Mouse (Mus musculus): ENCODE results near the gene Ooep. TPM values are rescaled to one million over a fixed set of nuclear protein-coding genes. Genes with fewer than 3 reads are reported as not detected.
"Not testable (repeated sequence)": the region's sequence is repeated elsewhere in the genome, so short reads cannot be mapped to it uniquely, and the experiment has no call there.

Ooep gene
- total RNA-seq, 2 experiments from 2014 or later: 0.20 TPM; not detected in 1

DNA sequence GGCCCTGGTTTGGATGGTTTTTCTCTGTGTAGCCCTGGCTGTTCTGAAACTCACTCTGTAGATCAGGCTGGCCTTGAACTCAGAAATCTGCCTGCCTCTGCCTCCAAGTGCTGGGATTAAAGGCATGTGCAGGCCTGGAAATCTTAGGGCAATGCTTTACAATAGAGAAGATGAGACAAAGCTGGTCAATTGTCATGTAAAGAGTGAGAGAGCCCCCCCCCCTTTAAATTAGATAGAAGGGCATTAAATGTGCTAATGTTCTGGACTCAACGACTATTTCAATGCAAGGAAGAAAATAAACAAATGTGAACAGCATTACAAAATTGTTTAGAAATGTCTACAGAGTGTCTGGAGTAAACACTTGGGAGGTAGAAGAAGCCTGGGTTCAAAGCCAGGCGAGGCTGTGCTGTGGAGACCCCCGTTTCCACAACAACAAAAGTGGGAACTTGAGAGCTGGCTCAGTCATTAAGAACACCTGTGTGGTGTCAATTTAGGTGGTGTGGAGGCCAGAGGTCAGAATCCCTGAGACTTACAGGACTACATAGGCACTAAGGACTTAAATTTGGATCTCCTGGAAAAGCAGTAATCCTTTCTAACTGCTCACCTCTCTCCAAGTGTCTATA is 9.7 kb downstream of the Ooep start:
- DNase-seq (ENCODE audit: low spot score in 2 of 2): no peak

DNA sequence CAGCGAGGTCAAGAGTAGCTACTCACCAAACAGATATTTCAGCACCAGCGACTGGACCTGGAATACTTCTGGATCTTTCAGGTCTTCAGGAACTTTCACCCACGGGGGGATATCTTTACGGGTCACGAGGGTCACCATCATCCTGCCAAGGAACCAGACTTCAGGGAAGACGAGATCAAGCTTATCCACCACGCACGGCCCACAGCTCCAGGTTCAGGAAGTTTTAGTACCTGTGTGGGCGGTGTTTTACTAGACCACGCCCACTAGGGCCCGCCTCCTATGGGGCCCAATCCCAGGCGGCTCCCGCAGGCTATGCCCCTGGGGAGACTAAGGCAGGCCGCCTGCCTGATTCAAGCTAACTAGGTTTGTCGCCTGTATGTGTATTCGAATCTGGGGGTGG is 10.6 kb downstream of the Ooep start, which contains the start of gene Dppa5a:
Gene Dppa5a, minus strand, starts transcription at position 219 of the 400 bp plus-strand sequence.
- not testable (repeated sequence) for DNase-seq (ENCODE audit: low spot score in 2 of 2)

DNA sequence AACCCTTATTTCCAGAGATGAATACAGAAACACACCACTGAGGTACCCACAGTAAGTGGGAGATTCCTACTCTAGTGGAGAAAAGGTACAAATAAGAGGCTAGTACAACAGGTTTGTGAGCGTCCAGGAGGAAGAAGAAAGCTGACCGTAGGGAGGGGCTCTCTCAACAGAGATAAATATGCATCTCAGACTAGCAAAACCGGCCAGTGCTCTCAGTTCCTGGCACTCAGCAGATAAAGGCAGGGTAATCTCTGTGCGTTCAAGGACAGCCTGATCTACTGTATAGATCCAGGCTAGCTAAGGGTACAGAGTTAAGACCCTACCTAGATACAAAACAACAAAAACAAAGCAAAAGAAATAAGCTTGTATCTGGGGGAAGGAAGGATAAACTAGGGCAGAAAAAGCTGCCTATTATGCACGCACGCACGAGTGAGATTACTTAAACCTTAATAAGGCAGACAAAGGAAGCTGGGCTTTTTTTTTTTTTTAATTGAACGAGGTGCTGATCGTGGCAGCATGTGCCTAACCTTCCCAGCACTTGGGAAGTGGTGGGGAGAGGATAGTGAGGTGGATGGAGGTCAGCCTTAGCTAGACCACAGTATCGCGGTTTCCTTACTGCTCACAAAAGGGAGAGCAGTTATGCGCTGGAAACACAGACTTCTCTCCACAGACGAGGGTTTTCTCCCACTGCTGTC is 12.5 kb downstream of the Ooep start:
- no peak for DNase-seq (ENCODE audit: low spot score in 2 of 2)

DNA sequence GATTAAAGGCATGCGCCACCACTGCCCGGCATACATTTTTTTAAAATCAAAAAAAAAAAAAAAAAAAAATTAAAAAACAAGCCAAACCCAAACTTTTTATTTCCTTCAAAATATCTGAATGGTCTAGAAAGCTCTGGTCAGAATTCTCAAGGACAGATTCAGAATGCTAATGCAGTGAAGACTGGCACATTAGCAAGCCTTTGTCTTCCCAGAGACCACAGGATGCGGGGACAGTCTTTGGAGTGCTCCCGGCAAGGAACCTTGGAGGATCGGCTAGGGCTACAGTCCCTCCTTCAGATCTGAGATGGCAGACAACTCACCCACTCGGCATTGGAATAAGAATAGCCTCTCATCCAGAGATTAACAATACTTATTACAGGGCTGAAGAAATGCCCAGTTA is 13.8 kb downstream of the Ooep start:
- no peak for DNase-seq (ENCODE audit: low spot score in 2 of 2)

DNA sequence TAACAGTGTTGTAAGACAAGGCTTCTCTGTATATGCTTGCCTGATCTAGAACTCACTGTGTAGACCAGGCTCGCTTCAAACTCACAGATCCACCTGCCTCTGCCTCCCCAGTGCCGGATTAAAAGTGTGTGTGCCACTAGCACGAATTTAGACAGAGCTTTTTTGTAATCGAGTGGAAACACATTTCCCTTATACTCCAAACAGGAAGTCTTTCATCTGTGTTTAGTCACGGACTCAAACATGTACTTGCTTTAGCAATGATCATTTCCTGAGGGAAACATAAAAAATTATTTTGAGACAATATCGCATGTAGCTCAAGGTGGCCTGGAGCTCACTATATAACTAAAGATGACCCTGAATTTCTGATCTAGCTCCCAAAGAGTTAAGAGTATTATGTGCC is 15.2 kb downstream of the Ooep start:
- DNase-seq (ENCODE audit: low spot score in 2 of 2): no peak

DNA sequence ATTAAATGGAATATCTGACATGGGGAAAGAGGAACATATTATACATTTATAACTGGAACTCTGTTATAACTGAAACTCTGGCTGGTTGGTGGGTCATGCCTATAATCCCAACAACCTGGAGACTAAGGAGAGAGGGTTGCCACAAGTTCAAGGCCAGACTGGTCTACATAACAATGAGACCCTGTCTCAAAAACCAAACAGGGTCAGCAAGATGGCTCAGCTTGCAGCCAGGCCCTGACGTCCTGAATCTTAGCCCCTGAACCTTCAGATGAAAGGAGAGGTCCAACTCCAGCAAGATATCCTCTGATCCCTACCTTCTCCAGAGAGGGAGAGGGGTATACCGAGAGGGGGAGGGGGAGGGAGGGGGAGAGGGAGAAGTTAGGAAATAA is 18.0 kb downstream of the Ooep start:
- no peak for DNase-seq (ENCODE audit: low spot score in 2 of 2)

DNA sequence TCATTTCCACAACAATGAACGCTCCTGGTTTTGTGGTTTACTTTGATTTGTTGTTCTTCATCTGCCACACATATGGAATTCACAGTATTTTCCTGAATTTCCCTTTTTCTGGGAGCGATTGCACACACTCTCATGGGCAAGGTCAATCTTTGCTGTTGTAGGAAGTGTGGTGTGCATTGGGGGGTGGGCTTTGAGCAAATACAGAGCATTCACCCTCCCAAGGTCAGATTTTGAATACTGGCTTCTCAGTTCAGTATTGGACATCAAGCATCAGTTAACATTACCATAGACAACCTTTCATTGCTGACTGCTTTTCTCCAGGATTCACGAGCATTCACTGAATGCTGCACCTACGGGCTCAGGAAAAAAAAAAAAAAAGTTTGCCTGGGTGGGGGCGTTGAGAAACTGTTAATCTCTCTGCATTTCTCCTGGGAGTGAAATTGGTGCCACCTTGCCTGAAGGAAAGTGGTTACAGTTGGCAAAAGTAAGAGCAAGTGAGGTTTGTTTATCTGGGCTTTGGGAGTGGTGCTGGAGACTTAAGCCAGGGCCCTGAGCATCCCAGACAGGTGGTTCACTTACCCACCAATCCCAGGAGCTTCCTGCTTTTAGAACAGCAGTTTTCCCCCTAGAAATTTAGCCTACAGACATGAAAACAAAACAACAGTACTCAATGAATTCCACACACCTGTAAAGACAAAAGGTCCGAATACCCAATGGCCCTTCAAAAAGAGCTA is 18.6 kb downstream of the Ooep start:
- DNase-seq (ENCODE audit: low spot score in 2 of 2): no peak

DNA sequence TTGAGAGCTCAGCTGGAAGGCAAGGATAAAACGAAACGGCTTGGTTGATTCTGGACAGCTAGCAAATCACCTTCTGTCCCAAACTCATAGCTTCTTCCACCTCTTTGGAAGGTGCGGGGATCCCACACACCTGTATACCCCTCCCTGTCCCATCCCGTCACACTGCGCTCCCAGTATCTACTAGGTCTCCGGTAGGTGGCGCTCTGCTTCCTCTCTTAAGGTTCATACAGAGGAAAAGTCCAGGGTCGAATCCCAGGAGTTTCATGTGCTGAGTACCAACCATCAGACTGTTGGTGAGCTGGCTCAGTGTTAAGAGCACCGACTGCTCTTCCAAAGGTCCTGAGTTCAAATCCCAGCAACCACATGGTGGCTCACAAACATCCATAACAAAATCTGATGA is 20.5 kb downstream of the Ooep start:
- DNase-seq (ENCODE audit: low spot score in 2 of 2): peak; percentile 22 to 60

DNA sequence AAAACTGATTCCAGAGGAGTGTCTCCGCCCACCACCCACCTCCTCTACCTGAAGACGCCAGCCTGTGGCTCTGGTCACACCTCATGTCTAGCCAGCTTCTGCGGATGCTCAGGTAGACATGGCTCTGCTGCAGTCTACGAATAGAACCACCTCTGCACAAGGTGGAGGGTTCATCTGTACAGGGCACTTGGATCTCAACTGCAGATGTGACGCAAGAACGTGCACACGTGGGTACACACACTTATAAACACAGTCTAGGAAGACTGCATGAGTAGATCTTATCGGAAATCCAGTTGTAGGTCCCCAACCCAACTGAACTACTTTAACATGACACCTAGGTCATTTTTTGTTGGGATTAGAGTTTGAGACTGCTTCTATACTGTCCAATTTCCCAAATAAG is 22.9 kb downstream of the Ooep start, which contains the start of gene Gsta2:
Gene Gsta2, minus strand, starts transcription at position 178 of the 400 bp plus-strand sequence.
- no peak for DNase-seq (ENCODE audit: low spot score in 2 of 2)

DNA sequence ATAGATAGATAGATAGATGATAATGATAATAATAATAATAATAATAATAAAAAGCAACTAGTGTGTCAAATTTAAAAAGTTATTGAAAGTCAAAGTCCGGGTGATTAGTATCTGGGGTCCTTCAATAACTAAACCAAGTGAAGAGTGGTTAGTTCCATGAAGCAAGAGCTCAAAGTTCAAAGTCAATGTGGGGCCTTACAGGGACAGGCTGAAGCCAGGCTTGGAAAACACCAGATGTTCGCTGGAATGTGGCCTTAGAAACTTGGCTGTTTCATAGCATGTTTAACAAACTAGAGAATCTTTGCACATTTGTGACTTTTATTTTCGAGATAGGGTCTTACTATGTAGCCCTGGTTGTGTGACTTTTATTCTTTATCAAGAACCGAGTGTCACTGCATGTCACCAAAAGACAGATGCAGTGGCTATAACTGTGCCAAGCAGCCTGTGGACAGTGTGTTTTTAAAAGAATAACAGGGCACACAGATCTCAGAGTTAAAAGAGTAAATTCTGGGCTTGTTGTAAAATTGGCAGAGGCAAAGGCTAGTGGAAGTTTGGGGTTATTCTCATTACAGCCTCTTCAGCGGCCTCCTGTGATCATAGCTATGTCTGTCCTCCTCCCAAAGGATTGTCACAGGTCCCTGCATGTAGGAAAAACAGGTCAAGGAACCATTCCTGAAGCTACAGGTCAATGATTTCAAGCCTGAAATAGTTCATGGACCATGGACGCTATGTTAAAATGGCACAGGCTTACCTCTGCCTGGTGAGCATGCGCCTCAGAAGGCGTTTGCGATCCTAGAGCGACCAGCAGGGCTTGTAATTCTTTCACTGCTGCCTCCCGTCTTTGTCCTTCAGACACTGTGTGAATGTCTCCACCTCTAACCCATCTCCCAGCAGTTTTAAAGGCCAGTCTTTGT is 23.6 kb downstream of the Ooep start:
- DNase-seq (ENCODE audit: low spot score in 2 of 2): no peak

DNA sequence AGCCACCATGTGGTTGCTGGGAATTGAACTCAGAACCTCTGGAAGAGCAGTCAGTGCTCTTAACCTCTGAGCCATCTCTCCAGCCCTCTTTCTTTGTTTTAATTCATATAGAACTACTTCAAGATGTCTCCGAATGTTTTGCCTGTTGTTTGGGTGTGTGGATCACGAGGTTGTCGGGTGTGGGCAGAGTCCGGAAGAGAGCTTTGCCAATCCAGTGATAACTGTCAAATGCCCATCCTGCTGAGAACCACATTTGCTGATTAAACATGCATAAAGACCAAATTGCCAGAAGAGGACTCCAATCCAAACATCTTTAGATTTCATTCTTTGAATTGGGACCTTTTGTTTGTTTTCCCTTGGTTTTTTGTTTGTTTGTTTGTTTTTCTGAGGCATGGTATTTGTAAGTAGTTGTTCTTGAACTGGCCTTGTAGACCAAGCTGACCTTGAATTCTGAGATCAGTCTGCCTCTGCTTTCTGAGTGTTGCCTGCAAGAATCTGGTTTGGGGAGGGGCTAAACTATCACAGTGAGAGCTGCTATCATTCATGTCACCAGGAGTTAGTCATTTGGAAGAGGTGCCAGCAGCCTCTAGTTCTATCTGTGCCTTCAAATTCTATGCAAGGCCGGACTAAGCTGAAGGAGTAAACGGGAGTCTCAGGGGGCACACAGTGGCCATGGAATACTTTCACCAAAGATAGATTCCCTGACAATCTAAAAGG is 26.9 kb downstream of the Ooep start:
- DNase-seq (ENCODE audit: low spot score in 2 of 2): no peak

DNA sequence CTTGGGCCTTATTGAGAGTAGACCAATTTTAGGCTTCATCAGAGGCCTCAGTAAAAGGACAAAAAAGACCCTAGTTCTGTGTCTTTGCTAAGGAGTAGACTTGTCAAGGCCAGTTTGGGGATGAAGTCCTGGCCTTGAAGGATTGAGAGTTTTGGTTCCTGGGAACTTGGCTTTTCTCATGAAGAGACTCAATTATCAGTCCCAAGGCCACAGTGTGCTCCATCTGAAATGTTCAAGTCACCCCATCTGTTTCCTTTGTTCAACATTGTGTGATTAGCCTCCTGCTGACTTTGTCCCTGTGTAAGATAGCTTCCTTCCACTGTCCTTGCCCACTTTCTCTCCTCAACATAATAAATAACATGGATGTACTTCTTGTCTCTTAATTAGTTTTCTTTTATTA is 28.5 kb downstream of the Ooep start:
- not testable (repeated sequence) for DNase-seq (ENCODE audit: low spot score in 2 of 2)

DNA sequence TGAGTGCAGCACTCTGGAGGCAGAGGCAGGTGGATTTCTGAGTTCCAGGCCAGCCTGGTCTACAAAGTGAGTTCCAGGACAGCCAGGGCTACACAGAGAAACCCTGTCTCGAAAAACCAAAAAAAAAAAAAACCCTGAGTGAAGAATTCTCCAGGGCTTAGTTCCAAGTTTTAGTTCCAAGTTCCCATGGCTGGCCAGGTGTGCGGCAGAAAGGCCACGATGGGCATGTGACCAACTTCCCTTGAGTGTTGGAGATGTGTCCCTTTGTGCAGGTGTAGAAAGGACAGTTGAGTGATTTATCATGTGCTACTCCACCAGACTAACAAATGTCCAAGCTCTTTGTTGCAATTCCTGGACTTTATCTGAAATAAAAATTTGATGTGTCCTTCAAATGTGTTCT is 29.4 kb downstream of the Ooep start:
- not testable (repeated sequence) for DNase-seq (ENCODE audit: low spot score in 2 of 2)

DNA sequence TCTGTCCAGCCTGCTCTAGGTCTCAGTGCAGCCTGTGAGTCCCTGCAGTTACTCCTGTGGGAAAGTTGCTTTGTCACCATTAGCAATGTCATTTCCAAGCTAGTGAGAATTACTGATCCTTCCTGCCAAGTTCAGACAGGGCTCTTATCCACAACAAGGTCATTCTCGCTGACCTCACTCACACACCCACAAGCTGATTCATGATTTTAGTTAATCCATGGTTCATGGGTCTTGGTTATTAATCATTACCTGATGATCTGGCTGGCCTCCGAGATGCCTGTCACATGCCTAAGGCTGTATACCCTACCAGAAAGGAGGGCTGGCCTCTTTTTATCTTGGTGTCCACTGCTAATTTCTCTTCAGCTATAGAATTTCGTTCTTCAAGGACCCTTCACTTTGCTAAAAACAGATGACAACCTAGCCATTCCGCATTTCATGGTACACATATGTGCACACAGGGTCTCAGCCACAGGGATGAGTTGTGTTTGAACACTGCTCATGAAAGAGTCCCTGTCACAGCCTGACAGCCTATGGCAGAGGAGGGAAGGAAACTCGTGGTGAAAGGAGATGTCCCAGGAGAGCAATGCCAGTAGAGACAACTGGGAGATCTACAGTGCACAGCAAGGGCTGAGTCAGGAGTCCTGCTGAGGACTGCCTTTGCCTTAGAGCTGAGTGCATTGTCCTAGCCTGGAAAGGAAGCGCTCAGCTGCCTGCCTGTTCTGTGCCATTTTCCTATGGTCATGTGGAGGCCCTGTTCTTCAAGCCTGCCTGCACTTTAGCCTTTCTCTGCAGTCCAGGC is 30.1 kb downstream of the Ooep start:
- DNase-seq (ENCODE audit: low spot score in 2 of 2): not testable (repeated sequence)

DNA sequence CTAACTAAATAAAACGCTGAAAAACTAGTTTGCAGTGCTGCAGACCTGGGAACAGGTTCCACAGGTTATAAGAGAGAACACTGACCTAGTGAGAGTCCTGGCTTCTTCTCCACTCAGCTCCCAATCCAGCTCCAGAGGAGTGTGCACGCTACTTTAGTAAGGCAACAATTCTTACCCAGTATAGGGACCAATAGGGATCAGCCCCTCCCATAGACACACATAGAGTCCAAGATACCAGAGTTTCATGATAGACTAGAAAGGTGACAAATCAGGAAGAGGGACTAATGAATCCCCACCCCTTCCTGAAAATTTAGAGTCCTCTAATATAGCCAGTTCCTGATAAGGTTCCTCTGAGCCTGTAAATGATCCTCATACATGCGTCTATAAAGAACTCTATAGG is 31.5 kb downstream of the Ooep start:
- DNase-seq (ENCODE audit: low spot score in 2 of 2): no peak

DNA sequence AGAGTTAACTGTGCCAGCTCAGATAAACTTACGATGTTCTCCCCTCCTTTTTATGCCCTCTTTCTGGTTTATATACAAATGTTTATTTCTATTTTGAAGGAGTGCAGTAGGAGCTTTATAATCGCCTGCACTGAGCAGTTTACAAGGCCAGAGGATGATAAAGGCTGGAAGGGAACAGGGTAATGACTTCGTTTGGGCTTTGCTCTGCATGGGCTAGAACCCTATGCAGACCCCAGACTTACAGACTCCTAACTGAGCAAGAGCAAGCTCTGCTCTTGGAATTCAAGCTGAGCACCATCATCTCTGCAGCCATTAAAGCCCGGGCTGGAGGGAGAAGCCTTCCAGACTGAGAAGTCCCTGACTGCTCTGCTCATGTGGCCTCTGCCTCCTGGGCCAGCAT is 33.3 kb downstream of the Ooep start:
- DNase-seq (ENCODE audit: low spot score in 2 of 2): not testable (repeated sequence)

DNA sequence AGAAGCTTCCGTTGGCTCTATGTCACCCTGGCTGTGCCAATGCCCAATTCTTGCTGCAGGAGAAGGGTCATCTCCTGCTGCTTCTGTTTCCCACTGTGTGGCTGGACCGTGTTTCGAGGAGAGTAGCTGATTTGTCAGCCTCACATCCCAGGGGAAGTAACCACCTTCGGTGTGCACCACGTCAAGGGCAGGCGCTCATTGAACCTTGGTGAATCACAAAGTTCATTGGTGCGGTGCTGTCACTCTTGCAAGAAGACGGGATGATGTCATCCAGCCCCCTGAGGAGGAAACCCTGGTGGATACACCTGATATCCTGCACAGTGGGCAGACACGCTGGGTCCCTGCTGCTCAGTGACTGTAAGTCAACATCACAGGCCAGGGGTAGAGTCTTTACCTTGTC is 35.5 kb downstream of the Ooep start:
- DNase-seq (ENCODE audit: low spot score in 2 of 2): not testable (repeated sequence)

DNA sequence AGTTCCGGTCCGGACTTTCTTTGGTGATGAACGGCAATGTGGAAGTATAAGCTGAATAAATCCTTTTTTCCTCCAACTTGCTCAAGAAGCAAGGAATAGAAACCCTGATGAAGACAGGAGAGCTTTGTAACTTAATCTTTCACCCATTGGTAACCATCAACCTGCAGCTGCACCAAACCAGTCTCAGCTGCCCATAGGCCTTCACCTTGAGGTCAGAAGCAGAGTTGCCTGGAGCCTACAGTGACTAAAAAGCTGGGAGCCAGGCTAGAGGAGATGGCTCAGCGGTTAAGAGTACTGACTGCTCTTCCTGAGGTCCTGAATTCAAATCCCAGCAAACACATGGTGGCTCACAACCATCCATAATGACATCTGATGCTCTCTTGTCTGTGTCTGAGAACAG is 36.0 kb downstream of the Ooep start:
- DNase-seq (ENCODE audit: low spot score in 2 of 2): not testable (repeated sequence)

DNA sequence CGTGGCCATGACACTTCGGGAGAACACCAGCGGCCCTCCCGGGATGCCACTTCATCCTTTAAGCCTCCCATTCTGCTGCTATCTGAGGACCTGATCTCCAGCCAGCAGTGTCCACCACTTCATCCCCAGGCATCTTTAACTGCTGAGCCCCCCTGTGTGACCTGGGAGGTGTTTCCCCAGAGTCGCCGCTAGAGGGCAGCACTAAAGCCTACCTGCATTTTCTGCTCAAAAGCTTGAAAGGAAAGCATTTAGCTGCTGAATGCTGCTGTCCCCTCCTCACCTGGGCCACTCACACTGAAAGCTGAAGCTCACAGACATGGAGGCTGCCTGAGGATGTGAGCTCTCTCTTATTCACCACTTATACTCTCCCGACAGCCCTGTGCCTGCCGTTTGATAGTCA is 38.2 kb downstream of the Ooep start:
- peak in 1 of 2 experiments; percentile 18 for DNase-seq (ENCODE audit: low spot score in 2 of 2)

DNA sequence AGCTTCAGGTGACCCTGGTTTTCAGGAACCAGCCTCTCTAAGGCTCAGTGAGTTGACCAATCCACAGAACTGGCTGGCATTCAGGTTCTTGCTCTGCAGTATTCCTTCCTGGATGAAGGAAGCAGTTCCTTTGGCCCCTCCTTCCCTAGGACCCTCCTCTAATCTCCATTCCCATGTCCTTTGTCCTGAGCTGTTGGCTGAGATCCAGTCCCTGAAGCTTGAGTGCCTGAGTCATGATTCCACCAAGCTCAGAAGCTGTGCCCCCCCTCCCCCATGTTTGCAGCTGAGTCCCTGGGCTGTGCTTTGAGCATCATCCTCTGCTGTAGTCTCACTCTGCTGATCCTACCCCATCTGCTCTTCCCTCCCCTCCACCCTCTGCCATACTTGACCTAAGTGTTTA is 41.5 kb downstream of the Ooep start:
- DNase-seq (ENCODE audit: low spot score in 2 of 2): not testable (repeated sequence)

Data from gastrocnemius, postnatal 4 days (tissue).